Mouse (Mus musculus) c-Kit-positive CD71-positive TER-119-negative erythroid progenitor cells, embryonic 14.5 days (primary cell): Measurements from ENCODE around the gene Efhd2.

ENCODE experiments used
- DNase-seq: peaks from one replicate; pipeline ENCODE4 v3.0.0-alpha.2; 2013; ENCODE audit warnings: low read depth

Gene Efhd2

GRCm38 (mm10) chr4:141879875-141880274 lies 5.2 kb upstream of the Efhd2 start:
- no peak for DNase-seq

GRCm38 (mm10) chr4:141879074-141879473 lies 4.4 kb upstream of the Efhd2 start:
- no peak for DNase-seq

GRCm38 (mm10) chr4:141878621-141879020 lies 3.9 kb upstream of the Efhd2 start:
- no peak for DNase-seq

GRCm38 (mm10) chr4:141875481-141876108 lies 875 bp upstream of the Efhd2 start:
- DNase-seq, result no peak

- DNase-seq, result no peak
Measured at GRCm38 (mm10) chr4:141874111-141874600, 564 bp downstream of the Efhd2 start.

- DNase-seq, result no peak
Measured at GRCm38 (mm10) chr4:141872977-141873376, 1.7 kb downstream of the Efhd2 start.

- DNase-seq, result no peak
Measured at GRCm38 (mm10) chr4:141871909-141872308, 2.8 kb downstream of the Efhd2 start.

- no peak for DNase-seq
Measured at GRCm38 (mm10) chr4:141871333-141871725, 3.4 kb downstream of the Efhd2 start.

GRCm38 (mm10) chr4:141870666-141871332 lies 3.9 kb downstream of the Efhd2 start:
- no peak for DNase-seq

GRCm38 (mm10) chr4:141869436-141870215 lies 5.1 kb downstream of the Efhd2 start:
- no peak for DNase-seq

GRCm38 (mm10) chr4:141868051-141868450 lies 6.7 kb downstream of the Efhd2 start:
- DNase-seq, result no peak

GRCm38 (mm10) chr4:141867498-141867897 lies 7.2 kb downstream of the Efhd2 start:
- no peak for DNase-seq

GRCm38 (mm10) chr4:141866933-141867490 lies 7.7 kb downstream of the Efhd2 start:
- no peak for DNase-seq

GRCm38 (mm10) chr4:141865600-141865999 lies 9.1 kb downstream of the Efhd2 start:
- no peak for DNase-seq

GRCm38 (mm10) chr4:141865006-141865405 lies 9.7 kb downstream of the Efhd2 start:
- no peak for DNase-seq

GRCm38 (mm10) chr4:141864506-141864905 lies 10.2 kb downstream of the Efhd2 start:
- DNase-seq, result no peak

GRCm38 (mm10) chr4:141863726-141864280 lies 10.9 kb downstream of the Efhd2 start:
- no peak for DNase-seq

- DNase-seq, result no peak
Measured at GRCm38 (mm10) chr4:141862867-141863266, 11.9 kb downstream of the Efhd2 start.

GRCm38 (mm10) chr4:141861591-141862295 lies 13.0 kb downstream of the Efhd2 start:
- no peak for DNase-seq

GRCm38 (mm10) chr4:141860246-141860841 lies 14.4 kb downstream of the Efhd2 start:
- DNase-seq, result no peak

- DNase-seq, result no peak
Measured at GRCm38 (mm10) chr4:141859351-141859750, 15.4 kb downstream of the Efhd2 start.
